Mouse (Mus musculus): ENCODE data around the gene Gja4. TPM values are rescaled to one million over a fixed set of nuclear protein-coding genes. Genes with fewer than 3 reads are reported as not detected.

Gene Gja4
- total RNA-seq, 1 experiment from 2014 or later, result not detected

GRCm38 (mm10) chr4:127278451-127279001 is 35.3 kb downstream of the Gja4 start:
- no peak for ATAC-seq (replicated peaks in 1 of 2; ENCODE audit: insufficient read depth in 1 of 2, low FRiP score in 2 of 2, low TSS enrichment in 1 of 2, low read depth in 1 of 2, poor library complexity in 2 of 2, severe bottlenecking in 2 of 2)

- no peak for ATAC-seq (replicated peaks in 1 of 2; ENCODE audit: insufficient read depth in 1 of 2, low FRiP score in 2 of 2, low TSS enrichment in 1 of 2, low read depth in 1 of 2, poor library complexity in 2 of 2, severe bottlenecking in 2 of 2)
Measured at GRCm38 (mm10) chr4:127264183-127264554, 49.7 kb downstream of the Gja4 start.

- no peak for ATAC-seq (replicated peaks in 1 of 2; ENCODE audit: insufficient read depth in 1 of 2, low FRiP score in 2 of 2, low TSS enrichment in 1 of 2, low read depth in 1 of 2, poor library complexity in 2 of 2, severe bottlenecking in 2 of 2)
Measured at GRCm38 (mm10) chr4:127263438-127264182, 50.2 kb downstream of the Gja4 start.

- no peak for ATAC-seq (replicated peaks in 1 of 2; ENCODE audit: insufficient read depth in 1 of 2, low FRiP score in 2 of 2, low TSS enrichment in 1 of 2, low read depth in 1 of 2, poor library complexity in 2 of 2, severe bottlenecking in 2 of 2)
Measured at GRCm38 (mm10) chr4:127261601-127262000, 52.2 kb downstream of the Gja4 start.

Other genes starting within 250 kb of the Gja4 start
- 25.2 and 31.8 TPM in 2 replicates for gene Zmym6, start 236.7 kb downstream of the Gja4 start, total RNA-seq (2017)
- 12.0 and 27.9 TPM in 2 replicates for gene Tmem35b, start 190.3 kb downstream of the Gja4 start, total RNA-seq (2017)
- not detected in 2 replicates for gene Dlgap3, start 144.8 kb downstream of the Gja4 start, total RNA-seq (2017)
- gene Smim12, start 70.3 kb downstream of the Gja4 start, total RNA-seq (2017), result 28.2 and 32.8 TPM in 2 replicates
- 2.9 and 4.0 TPM in 2 replicates for gene Gjb3, start 16.8 kb upstream of the Gja4 start, total RNA-seq (2017)
- not detected in 2 replicates for gene Gjb4, start 40.0 kb upstream of the Gja4 start, total RNA-seq (2017)
- gene Gjb5, start 44.1 kb upstream of the Gja4 start, total RNA-seq (2017), result not detected in 2 replicates